Mouse (Mus musculus) CD4-positive helper T cell, adult 2 months (primary cell): ENCODE results near the gene Lypla2.
"Not testable (repeated sequence)": the region's sequence is repeated elsewhere in the genome, so short reads cannot be mapped to it uniquely, and the experiment has no call there.

Source experiments
- DNase-seq: peaks from one replicate; pipeline ENCODE4 v3.0.0-alpha.2; 2012; ENCODE audit warnings: low read depth, missing footprints, low spot score

Gene Lypla2

GRCm38 (mm10) chr4:135949911-135950310 is 22.5 kb downstream of the Lypla2 start:
- no peak for DNase-seq

GRCm38 (mm10) chr4:135949475-135949874 is 23.0 kb downstream of the Lypla2 start:
- DNase-seq = no peak

GRCm38 (mm10) chr4:135948142-135948541 is 24.3 kb downstream of the Lypla2 start:
- DNase-seq = no peak

GRCm38 (mm10) chr4:135946659-135947301 is 25.6 kb downstream of the Lypla2 start:
- DNase-seq = no peak

- DNase-seq = peak; percentile 92
Observed at GRCm38 (mm10) chr4:135946278-135946658, 26.2 kb downstream of the Lypla2 start, which contains the start of gene Hmgcl. Gene Hmgcl, plus strand, starts transcription at chr4:135946448.

GRCm38 (mm10) chr4:135945706-135946105 is 26.7 kb downstream of the Lypla2 start:
- no peak for DNase-seq

GRCm38 (mm10) chr4:135943389-135943788 is 29.0 kb downstream of the Lypla2 start:
- no peak for DNase-seq

- no peak for DNase-seq
Observed at GRCm38 (mm10) chr4:135942193-135942592, 30.2 kb downstream of the Lypla2 start.

- DNase-seq = not testable (repeated sequence)
Observed at GRCm38 (mm10) chr4:135941026-135941425, 31.4 kb downstream of the Lypla2 start.

- DNase-seq = no peak
Observed at GRCm38 (mm10) chr4:135938858-135939257, 33.6 kb downstream of the Lypla2 start.

- DNase-seq = no peak
Observed at GRCm38 (mm10) chr4:135935502-135935901, 36.9 kb downstream of the Lypla2 start.

GRCm38 (mm10) chr4:135934708-135935500 is 37.5 kb downstream of the Lypla2 start:
- DNase-seq = no peak

GRCm38 (mm10) chr4:135931832-135932231 is 40.6 kb downstream of the Lypla2 start:
- peak; percentile 63 for DNase-seq

GRCm38 (mm10) chr4:135930239-135930638 is 42.2 kb downstream of the Lypla2 start:
- DNase-seq = no peak

- no peak for DNase-seq
Observed at GRCm38 (mm10) chr4:135929828-135930227, 42.6 kb downstream of the Lypla2 start.

- DNase-seq = no peak
Observed at GRCm38 (mm10) chr4:135929405-135929804, 43.0 kb downstream of the Lypla2 start.

GRCm38 (mm10) chr4:135928376-135928775 is 44.0 kb downstream of the Lypla2 start:
- no peak for DNase-seq

- DNase-seq = no peak
Observed at GRCm38 (mm10) chr4:135926861-135927260, 45.6 kb downstream of the Lypla2 start.

- DNase-seq = no peak
Observed at GRCm38 (mm10) chr4:135926195-135926808, 46.1 kb downstream of the Lypla2 start.

GRCm38 (mm10) chr4:135925341-135925740 is 47.1 kb downstream of the Lypla2 start:
- DNase-seq = no peak

- DNase-seq = no peak
Observed at GRCm38 (mm10) chr4:135924418-135924817, 48.0 kb downstream of the Lypla2 start.

GRCm38 (mm10) chr4:135922190-135922589 is 50.2 kb downstream of the Lypla2 start:
- no peak for DNase-seq
